Mouse (Mus musculus) layer of hippocampus, adult 2 months (tissue): ENCODE data around the gene Tmem178b. TPM values are rescaled to one million over a fixed set of nuclear protein-coding genes. Genes with fewer than 3 reads are reported as not detected.

Experiments
- DNase-seq, 2 experiments: peaks; one replicate each; pipeline ENCODE4 v3.0.0; 2022; ENCODE audit warnings: low spot score in 2 of 2
- H3K27ac ChIP-seq: fragments of 200-600 bp; 2 replicates; pipeline ENCODE4 v1.8.1; 2022
- H3K4me3 ChIP-seq: fragments of 200-600 bp; 2 replicates; pipeline ENCODE4 v1.8.1; 2022; ENCODE audit warnings: mild to moderate bottlenecking
- CTCF ChIP-seq: fragments of 200-600 bp; conservative IDR thresholded peaks from 2 replicates; pipeline ENCODE4 v1.8.1; 2022; ENCODE audit warnings: antibody characterized with exemption, mild to moderate bottlenecking, moderate library complexity
- total RNA-seq, 2 experiments: library from RNA; stranded (reverse); gene quantifications; 2 replicates each; pipeline ENCODE4 v1.2.3; 2021

Tmem178b gene
- total RNA-seq, 2 experiments from 2014 or later = 169 to 170 TPM

GRCm38 (mm10) chr6:39944854-39945253 is 71.8 kb downstream of the Tmem178b start:
- no peak overlapping the region for H3K27ac ChIP-seq
- no peak for DNase-seq
- TF ChIP-seq CTCF = no peak
- no peak overlapping the region for H3K4me3 ChIP-seq

GRCm38 (mm10) chr6:39945670-39946440 is 72.8 kb downstream of the Tmem178b start:
- TF ChIP-seq CTCF = no peak
- Histone ChIP-seq H3K27ac (no peak overlapping the region), H3K4me3 (no peak overlapping the region)
- no peak for DNase-seq

GRCm38 (mm10) chr6:39946601-39947000 is 73.5 kb downstream of the Tmem178b start:
- no peak overlapping the region for H3K4me3 ChIP-seq
- no peak overlapping the region for H3K27ac ChIP-seq
- no peak for TF ChIP-seq CTCF
- DNase-seq = no peak

GRCm38 (mm10) chr6:39953951-39954350 is 80.9 kb downstream of the Tmem178b start:
- TF ChIP-seq CTCF = no peak
- H3K4me3 ChIP-seq = no peak overlapping the region
- no peak for DNase-seq
- H3K27ac ChIP-seq = no peak overlapping the region

- no peak overlapping the region for H3K4me3 ChIP-seq
- no peak for DNase-seq
- TF ChIP-seq CTCF = no peak
- H3K27ac ChIP-seq = no peak overlapping the region
These were observed 82.1 kb downstream of the Tmem178b start for GRCm38 (mm10) chr6:39955211-39955610.

GRCm38 (mm10) chr6:39964606-39965005 is 91.5 kb downstream of the Tmem178b start:
- Histone ChIP-seq H3K27ac (no peak overlapping the region), H3K4me3 (no peak overlapping the region)
- TF ChIP-seq CTCF = no peak
- DNase-seq = no peak

GRCm38 (mm10) chr6:39970281-39970680 is 97.2 kb downstream of the Tmem178b start:
- no peak for DNase-seq
- no peak for TF ChIP-seq CTCF
- Histone ChIP-seq H3K4me3 (no peak overlapping the region), H3K27ac (no peak overlapping the region)

GRCm38 (mm10) chr6:39978942-39979341 is 105.9 kb downstream of the Tmem178b start:
- peak; percentile 33 to 36 for DNase-seq
- TF ChIP-seq CTCF = no peak
- no peak overlapping the region for H3K4me3 ChIP-seq
- H3K27ac ChIP-seq = no peak overlapping the region

- TF ChIP-seq CTCF = no peak
- H3K27ac ChIP-seq = no peak overlapping the region
- no peak for DNase-seq
- H3K4me3 ChIP-seq = no peak overlapping the region
These were observed 117.7 kb downstream of the Tmem178b start for GRCm38 (mm10) chr6:39990772-39991171.

GRCm38 (mm10) chr6:39991922-39992321 is 118.9 kb downstream of the Tmem178b start:
- TF ChIP-seq CTCF = no peak

GRCm38 (mm10) chr6:40006006-40006765 is 133.1 kb downstream of the Tmem178b start:
- H3K27ac ChIP-seq = no peak overlapping the region
- TF ChIP-seq CTCF = no peak
- DNase-seq = peak; percentile 28 to 37
- H3K4me3 ChIP-seq = no peak overlapping the region

More at GRCm38 (mm10) chr6:39991922-39992321, 118.9 kb downstream of the Tmem178b start:
- H3K27ac ChIP-seq = no peak overlapping the region
- DNase-seq = no peak
- H3K4me3 ChIP-seq = no peak overlapping the region

GRCm38 (mm10) chr6:40008166-40008907 is 135.3 kb downstream of the Tmem178b start:
- no peak for DNase-seq
- TF ChIP-seq CTCF = no peak
- Histone ChIP-seq H3K27ac (no peak overlapping the region), H3K4me3 (no peak overlapping the region)

GRCm38 (mm10) chr6:40009718-40010117 is 136.6 kb downstream of the Tmem178b start:
- H3K27ac ChIP-seq = peak overlapping the region; percentile 48; the same call in 1 of the 2 replicates

More at GRCm38 (mm10) chr6:40009718-40010117, 136.6 kb downstream of the Tmem178b start:
- DNase-seq = no peak
- no peak overlapping the region for H3K4me3 ChIP-seq
- no peak for TF ChIP-seq CTCF
